Mouse (Mus musculus): ENCODE data around the gene Lrrc20. TPM values are rescaled to one million over a fixed set of nuclear protein-coding genes. Genes with fewer than 3 reads are reported as not detected.
A peak's percentile ranks its signal among the peaks of the same experiment; 100 is the strongest.

The Lrrc20 gene
- total RNA-seq, 1 experiment: 2.1 TPM

DNA sequence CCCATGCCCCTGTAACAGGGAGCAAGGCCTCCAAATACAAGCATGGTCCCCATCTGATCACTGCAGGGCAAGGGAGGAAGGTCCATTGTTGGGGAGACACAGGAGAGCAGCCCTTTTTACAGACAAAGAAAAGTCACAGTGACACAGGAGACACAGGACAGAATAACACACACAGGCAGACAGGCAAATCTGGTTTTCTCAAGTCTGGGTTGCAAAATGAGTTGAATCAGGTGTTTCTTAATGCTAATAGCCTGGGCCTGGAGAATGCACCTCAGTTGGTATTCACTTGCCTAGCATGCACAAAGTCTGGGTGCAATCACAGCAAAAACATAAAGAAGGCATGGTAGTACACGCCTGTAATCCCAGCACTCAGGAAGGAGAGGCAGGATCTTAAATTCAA, 31.7 kb upstream of the Lrrc20 start:
- no peak overlapping the region for H3K9ac ChIP-seq (ENCODE audit: insufficient read depth, low read depth, low read length, poor library complexity, severe bottlenecking)
- H3K36me3 ChIP-seq (ENCODE audit: control insufficient read depth, insufficient read depth, low read length, poor library complexity, severe bottlenecking): peaks cover 22% of the 10 kb centered on the region
- H3K4me3 ChIP-seq (ENCODE audit: insufficient read depth in 1 of 2, low read depth in 1 of 2, low read length in 2 of 2, poor library complexity in 1 of 2, severe bottlenecking in 1 of 2): no peak overlapping the region
- H3K9me3 ChIP-seq (ENCODE audit: control insufficient read depth, insufficient read depth, low read depth, low read length): no peaks in the 10 kb centered on the region
- no peak for DNase-seq (ENCODE audit: low read depth, low spot score)
- in situ Hi-C loops (cut with MboI; ENCODE audit: low sequenced_read_pairs in 2 of 2, unreplicated experiment in 2 of 2): no loop called here
- peaks cover 3 to 23% of the 10 kb centered on the region in 2 experiments; a peak in 3 of 4 replicates for H3K4me1 ChIP-seq (ENCODE audit: control insufficient read depth in 2 of 2, insufficient read depth in 2 of 2, low read length in 2 of 2, poor library complexity in 1 of 2)
- TF ChIP-seq CHD2 (IDR thresholded peaks at IDR 0.05; ENCODE audit: low read depth, low read length) (no peak), ZC3H11A (IDR thresholded peaks at IDR 0.05; ENCODE audit: borderline replicate concordance, low read depth, low read length) (no peak), MAFK (IDR thresholded peaks at IDR 0.05; ENCODE audit: insufficient read depth, low read depth, low read length) (no peak), ZNF384 (IDR thresholded peaks at IDR 0.05; ENCODE audit: low read depth, low read length) (no peak), HCFC1 (IDR thresholded peaks at IDR 0.05; ENCODE audit: borderline replicate concordance, insufficient read depth, low read length) (no peak)
- H3K27ac ChIP-seq (ENCODE audit: insufficient read depth, low read depth, low read length, poor library complexity, severe bottlenecking): no peak overlapping the region

DNA sequence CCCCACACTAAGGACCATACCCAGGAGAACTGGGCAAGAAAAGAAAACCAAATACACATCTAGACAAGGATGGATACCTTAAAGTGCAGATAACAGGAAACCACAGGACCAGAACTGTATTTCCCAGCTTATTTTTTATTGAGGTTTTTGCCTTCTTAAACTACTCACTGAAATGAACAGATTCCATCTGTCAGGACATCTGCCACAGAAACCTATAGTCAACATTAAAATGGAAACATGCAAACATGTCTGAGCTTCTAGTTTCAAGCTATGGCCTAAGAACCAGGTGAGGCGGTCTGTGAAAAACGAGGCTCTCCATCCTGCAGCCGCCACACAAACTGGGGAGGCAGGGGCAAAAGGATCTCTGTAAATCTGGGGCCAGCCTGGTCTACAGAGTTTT, 30.6 kb upstream of the Lrrc20 start:
- H3K4me3 ChIP-seq (ENCODE audit: insufficient read depth in 1 of 2, low read depth in 1 of 2, low read length in 2 of 2, poor library complexity in 1 of 2, severe bottlenecking in 1 of 2): no peak overlapping the region
- no peak for DNase-seq (ENCODE audit: low read depth, low spot score)
- H3K27ac ChIP-seq (ENCODE audit: insufficient read depth, low read depth, low read length, poor library complexity, severe bottlenecking): no peak overlapping the region
- TF ChIP-seq CHD2 (IDR thresholded peaks at IDR 0.05; ENCODE audit: low read depth, low read length): no peak
- no peak for TF ChIP-seq MAFK (IDR thresholded peaks at IDR 0.05; ENCODE audit: insufficient read depth, low read depth, low read length)
- no peak for TF ChIP-seq HCFC1 (IDR thresholded peaks at IDR 0.05; ENCODE audit: borderline replicate concordance, insufficient read depth, low read length)
- no peak for TF ChIP-seq ZC3H11A (IDR thresholded peaks at IDR 0.05; ENCODE audit: borderline replicate concordance, low read depth, low read length)
- no peak for TF ChIP-seq ZNF384 (IDR thresholded peaks at IDR 0.05; ENCODE audit: low read depth, low read length)
- H3K4me1 ChIP-seq (ENCODE audit: control insufficient read depth in 2 of 2, insufficient read depth in 2 of 2, low read length in 2 of 2, poor library complexity in 1 of 2): peaks cover 3 to 25% of the 10 kb centered on the region in 2 experiments; a peak in 3 of 4 replicates
- peaks cover 28% of the 10 kb centered on the region for H3K36me3 ChIP-seq (ENCODE audit: control insufficient read depth, insufficient read depth, low read length, poor library complexity, severe bottlenecking)
- H3K9me3 ChIP-seq (ENCODE audit: control insufficient read depth, insufficient read depth, low read depth, low read length): no peaks in the 10 kb centered on the region
- in situ Hi-C loops (cut with MboI; ENCODE audit: low sequenced_read_pairs in 2 of 2, unreplicated experiment in 2 of 2): no loop called here
- H3K9ac ChIP-seq (ENCODE audit: insufficient read depth, low read depth, low read length, poor library complexity, severe bottlenecking): no peak overlapping the region

- TF ChIP-seq ZNF384 (IDR thresholded peaks at IDR 0.05; ENCODE audit: low read depth, low read length) (no peak), HCFC1 (IDR thresholded peaks at IDR 0.05; ENCODE audit: borderline replicate concordance, insufficient read depth, low read length) (no peak), CHD2 (IDR thresholded peaks at IDR 0.05; ENCODE audit: low read depth, low read length) (no peak), MAFK (IDR thresholded peaks at IDR 0.05; ENCODE audit: insufficient read depth, low read depth, low read length) (no peak), ZC3H11A (IDR thresholded peaks at IDR 0.05; ENCODE audit: borderline replicate concordance, low read depth, low read length) (no peak)
- Histone ChIP-seq H3K9me3 (ENCODE audit: control insufficient read depth, insufficient read depth, low read depth, low read length) (no peaks in the 10 kb centered on the region), H3K9ac (ENCODE audit: insufficient read depth, low read depth, low read length, poor library complexity, severe bottlenecking) (no peak overlapping the region; the same call in 1 of the 2 replicates), H3K36me3 (ENCODE audit: control insufficient read depth, insufficient read depth, low read length, poor library complexity, severe bottlenecking) (peaks cover 28% of the 10 kb centered on the region), H3K27ac (ENCODE audit: insufficient read depth, low read depth, low read length, poor library complexity, severe bottlenecking) (no peak overlapping the region), H3K4me3 (ENCODE audit: insufficient read depth in 1 of 2, low read depth in 1 of 2, low read length in 2 of 2, poor library complexity in 1 of 2, severe bottlenecking in 1 of 2) (no peak overlapping the region), H3K4me1 (ENCODE audit: control insufficient read depth in 2 of 2, insufficient read depth in 2 of 2, low read length in 2 of 2, poor library complexity in 1 of 2) (peaks cover 3 to 19% of the 10 kb centered on the region in 2 experiments; a peak in 3 of 4 replicates)
- in situ Hi-C loops (cut with MboI; ENCODE audit: low sequenced_read_pairs in 2 of 2, unreplicated experiment in 2 of 2): no loop called here
- no peak for DNase-seq (ENCODE audit: low read depth, low spot score)
Observed at GRCm38 (mm10) chr10:61447581-61448353, 27.8 kb upstream of the Lrrc20 start.

DNA sequence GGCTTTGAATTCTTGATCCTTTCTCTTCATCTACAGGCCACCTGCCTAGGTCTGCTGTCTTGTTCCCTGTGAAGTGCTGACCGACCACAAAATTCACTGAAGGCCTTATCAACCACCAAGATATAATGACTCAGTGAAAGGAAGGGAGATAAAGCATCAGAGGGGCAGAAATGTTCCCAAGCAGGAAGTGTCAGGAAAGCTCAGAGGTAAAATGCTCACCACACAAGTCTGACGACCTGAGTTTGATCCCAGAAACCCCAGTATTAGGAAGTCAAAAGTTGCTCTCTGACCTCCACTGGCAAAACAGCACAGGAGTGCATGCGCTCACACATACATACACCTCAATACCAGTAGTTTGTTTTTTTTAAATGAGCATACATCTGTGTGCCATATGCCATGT, 26.8 kb upstream of the Lrrc20 start:
- TF ChIP-seq ZNF384 (IDR thresholded peaks at IDR 0.05; ENCODE audit: low read depth, low read length) (no peak), ZC3H11A (IDR thresholded peaks at IDR 0.05; ENCODE audit: borderline replicate concordance, low read depth, low read length) (no peak), CHD2 (IDR thresholded peaks at IDR 0.05; ENCODE audit: low read depth, low read length) (no peak), MAFK (IDR thresholded peaks at IDR 0.05; ENCODE audit: insufficient read depth, low read depth, low read length) (no peak), HCFC1 (IDR thresholded peaks at IDR 0.05; ENCODE audit: borderline replicate concordance, insufficient read depth, low read length) (no peak)
- peaks cover 26% of the 10 kb centered on the region for H3K36me3 ChIP-seq (ENCODE audit: control insufficient read depth, insufficient read depth, low read length, poor library complexity, severe bottlenecking)

More for the DNA sequence above, 26.8 kb upstream of the Lrrc20 start:
- peak overlapping the region in 1 of 2 experiments; percentile 10; a peak in 1 of 4 replicates for H3K4me3 ChIP-seq (ENCODE audit: insufficient read depth in 1 of 2, low read depth in 1 of 2, low read length in 2 of 2, poor library complexity in 1 of 2, severe bottlenecking in 1 of 2)
- peaks cover 0 to 14% of the 10 kb centered on the region in 2 experiments; a peak in 3 of 4 replicates for H3K4me1 ChIP-seq (ENCODE audit: control insufficient read depth in 2 of 2, insufficient read depth in 2 of 2, low read length in 2 of 2, poor library complexity in 1 of 2)
- DNase-seq (ENCODE audit: low read depth, low spot score): no peak
- in situ Hi-C loops (cut with MboI; ENCODE audit: low sequenced_read_pairs in 2 of 2, unreplicated experiment in 2 of 2): no loop called here
- no peaks in the 10 kb centered on the region for H3K9me3 ChIP-seq (ENCODE audit: control insufficient read depth, insufficient read depth, low read depth, low read length)
- H3K9ac ChIP-seq (ENCODE audit: insufficient read depth, low read depth, low read length, poor library complexity, severe bottlenecking): no peak overlapping the region
- H3K27ac ChIP-seq (ENCODE audit: insufficient read depth, low read depth, low read length, poor library complexity, severe bottlenecking): no peak overlapping the region

All from ES-E14 (cell line).